In the genomic region with DNA sequence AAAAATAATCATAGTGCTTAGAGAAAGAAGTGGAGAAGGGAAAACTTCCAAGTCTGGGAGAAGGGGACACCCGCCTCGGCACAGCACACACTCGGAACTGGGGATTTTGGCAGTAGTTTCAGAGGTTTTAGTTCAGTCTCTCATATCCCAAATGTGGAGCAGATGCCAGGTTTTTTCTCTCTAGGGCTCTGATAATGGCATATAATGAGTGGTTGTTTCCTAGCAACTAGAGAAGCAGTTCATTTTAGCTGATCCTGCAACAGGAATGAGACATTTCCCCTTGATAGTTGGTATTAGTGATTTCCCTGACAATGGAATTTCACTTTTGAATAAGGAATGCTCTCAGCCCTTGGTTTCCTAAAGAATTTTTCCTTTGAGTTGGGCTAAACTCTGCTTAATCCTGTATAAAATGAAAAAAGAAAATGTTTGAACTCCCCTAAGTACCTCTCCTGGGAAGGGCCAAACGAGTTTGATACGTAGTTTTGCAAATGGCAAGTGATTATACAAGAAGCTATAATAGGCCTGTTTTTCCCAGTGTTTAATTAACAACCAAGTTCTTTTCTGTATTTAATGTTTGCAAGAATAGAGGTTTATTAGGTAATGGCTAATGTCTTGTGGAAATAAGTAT, we compare ENCODE assay signal across 9 mouse cellular contexts.
A peak's percentile ranks its signal among the peaks of the same experiment; 100 is the strongest.
DNase-seq lines count a peak whose midpoint lies in the region; ATAC-seq and TF ChIP-seq lines count a peak whose summit lies in the region.
"Had no signal": no experiment of that assay in that cellular context is flagged by ENCODE, and none has a peak within 500 bp of the region (broad histone marks: within the 10 kb centered on the region; RNA-seq: fewer than 3 reads in every experiment).

No protein-coding gene starts in this region.

- peak; percentile 88 for ATAC-seq in forebrain, embryonic 13.5 days
- ATAC-seq in midbrain, embryonic 11.5 days (ENCODE audit: low FRiP score) = peak; percentile 72

- no peak for TF ChIP-seq CTCF in thymus, adult 2 months (IDR thresholded peaks at IDR 0.05; ENCODE audit: borderline replicate concordance, control insufficient read depth, extremely low read depth, insufficient read depth, low read length, poor library complexity)

- 0 out of 2 replicates have a peak overlapping the region, but pooled peaks have one; percentile 57 for H3K27ac ChIP-seq in forebrain, embryonic 13.5 days
- H3K27ac ChIP-seq in midbrain, embryonic 11.5 days (ENCODE audit: low read depth, low read length) = no peak overlapping the region; the same call in 1 of the 2 replicates
- H3K27ac ChIP-seq in thymus, adult 2 months (ENCODE audit: control insufficient read depth, insufficient read depth, low read length) = no peak overlapping the region

- H3K36me3 ChIP-seq in forebrain, embryonic 13.5 days (ENCODE audit: poor library complexity, severe bottlenecking) = no peaks in the 10 kb centered on the region
- no peaks in the 10 kb centered on the region for H3K36me3 ChIP-seq in midbrain, embryonic 11.5 days (ENCODE audit: control insufficient read depth, insufficient read depth, low read length)
- H3K36me3 ChIP-seq in thymus, adult 2 months (ENCODE audit: control insufficient read depth, insufficient read depth, low read length) = no peaks in the 10 kb centered on the region

- H3K4me3 ChIP-seq in forebrain, embryonic 13.5 days = no peak overlapping the region
- H3K4me3 ChIP-seq in midbrain, embryonic 11.5 days (ENCODE audit: low read depth, low read length) = no peak overlapping the region
- no peak overlapping the region for H3K4me3 ChIP-seq in thymus, adult 2 months (ENCODE audit: control insufficient read depth, insufficient read depth, low read length)

- no peak overlapping the region for H3K4me2 ChIP-seq in forebrain, embryonic 13.5 days
- no peak overlapping the region for H3K4me2 ChIP-seq in midbrain, embryonic 11.5 days

- no peak for TF ChIP-seq POLR2A in thymus, adult 2 months (IDR thresholded peaks at IDR 0.05; ENCODE audit: control insufficient read depth, extremely low read depth, insufficient read depth, low read length, poor library complexity)

- DNase-seq in layer of hippocampus, adult 11-12 months (ENCODE audit: low spot score) = peak; percentile 53
- no peak for DNase-seq in layer of hippocampus, postnatal 25 days (ENCODE audit: extremely low spot score in 1 of 2, low spot score in 1 of 2)
- peak; percentile 56 for DNase-seq in brain, embryonic 18.5 days (ENCODE audit: low read depth, low spot score)
- DNase-seq in midbrain, embryonic 11.5 days (ENCODE audit: low spot score, missing footprints) = peak; percentile 89
- DNase-seq in thymus, adult 2 months = no peak
- no peak for DNase-seq in urinary bladder, adult 2 months (ENCODE audit: low spot score)
- DNase-seq in yolk sac, embryonic 10.5 days (ENCODE audit: low spot score) = no peak
- DNase-seq: adrenal gland, postnatal 14 days had no signal

- 5% methylated on average over 5 of the region's 5 CpGs for WGBS in forebrain, embryonic 13.5 days
- 14% methylated on average over 5 of the region's 5 CpGs for WGBS in midbrain, embryonic 11.5 days
- 92% methylated on average over 5 of the region's 5 CpGs for WGBS in thymus, adult 2 months

- no peaks in the 10 kb centered on the region for H3K9me3 ChIP-seq in forebrain, embryonic 13.5 days (replicated peaks)
- H3K9me3 ChIP-seq in midbrain, embryonic 11.5 days (ENCODE audit: control insufficient read depth, low read length) = no peaks in the 10 kb centered on the region

- peaks cover 23% of the 10 kb centered on the region for H3K4me1 ChIP-seq in forebrain, embryonic 13.5 days
- peaks cover 11% of the 10 kb centered on the region for H3K4me1 ChIP-seq in midbrain, embryonic 11.5 days (ENCODE audit: control insufficient read depth, insufficient read depth, low read length)
- H3K4me1 ChIP-seq in thymus, adult 2 months (replicated peaks; ENCODE audit: control insufficient read depth, insufficient read depth, low read length) = no peaks in the 10 kb centered on the region

- H3K27me3 ChIP-seq in forebrain, embryonic 13.5 days = no peaks in the 10 kb centered on the region
- H3K27me3 ChIP-seq in midbrain, embryonic 11.5 days (ENCODE audit: control insufficient read depth, insufficient read depth, low read length) = no peaks in the 10 kb centered on the region
- H3K27me3 ChIP-seq in thymus, adult 2 months (ENCODE audit: control insufficient read depth, insufficient read depth, low read length) = no peaks in the 10 kb centered on the region

- H3K9ac ChIP-seq in forebrain, embryonic 13.5 days = no peak overlapping the region
- no peak overlapping the region for H3K9ac ChIP-seq in midbrain, embryonic 11.5 days (ENCODE audit: low read length)

Comparison
In these comparisons a context has a peak if more than half of its experiments do, and no peak if none do; other contexts are left out.
1. DNase-seq: peak in layer of hippocampus, adult 11-12 months (single experiment), brain, embryonic 18.5 days (single experiment) and midbrain, embryonic 11.5 days (single experiment); none in layer of hippocampus, postnatal 25 days (0 of 2), thymus, adult 2 months (single experiment), urinary bladder, adult 2 months (single experiment) and yolk sac, embryonic 10.5 days (single experiment).